Comparison of ENCODE assay signal across 28 mouse cellular contexts in genomic region chr11:117977694-117978360, GRCm38 (mm10). TPM values are rescaled to one million over a fixed set of nuclear protein-coding genes. Genes with fewer than 3 reads are reported as not detected.
A peak's percentile ranks its signal among the peaks of the same experiment; 100 is the strongest.
DNase-seq lines count a peak whose midpoint lies in the region; ATAC-seq and TF ChIP-seq lines count a peak whose summit lies in the region.
"Had no signal": no experiment of that assay in that cellular context is flagged by ENCODE, and none has a peak within 500 bp of the region (broad histone marks: within the 10 kb centered on the region; RNA-seq: fewer than 3 reads in every experiment).

No protein-coding gene starts in this region.

- no peaks in the 10 kb centered on the region for H3K79me2 ChIP-seq in MEL (ENCODE audit: control insufficient read depth, insufficient read depth, low read length, poor library complexity)

- TF ChIP-seq POLR2A in MEL (IDR thresholded peaks at IDR 0.05; ENCODE audit: control insufficient read depth in 1 of 2, insufficient read depth in 1 of 2, low read depth in 1 of 2, low read length in 2 of 2, poor library complexity in 1 of 2): no peak

- no peak for ATAC-seq in megakaryocyte, adult 5-6 weeks (ENCODE audit: poor library complexity, severe bottlenecking)
- ATAC-seq in granulocyte monocyte progenitor cell, adult 5-6 weeks (replicated peaks; ENCODE audit: poor library complexity, severe bottlenecking): no peak
- ATAC-seq: CD4-positive, CD25-positive, alpha-beta regulatory T cell, adult 4 months; forebrain, embryonic 16.5 days; intestine, embryonic 15.5 days; liver, embryonic 12.5 days; midbrain, embryonic 16.5 days had no signal

- peaks cover 92% of the 10 kb centered on the region for H3K4me1 ChIP-seq in megakaryocyte, embryonic 14.5 days
- H3K4me1 ChIP-seq in MEL (ENCODE audit: control insufficient read depth in 1 of 2, insufficient read depth in 2 of 2, low read length in 2 of 2): no peaks in the 10 kb centered on the region

- no peak overlapping the region for H3K9ac ChIP-seq in MEL (ENCODE audit: control insufficient read depth, low read depth, low read length, poor library complexity, severe bottlenecking)
- H3K9ac ChIP-seq: embryonic facial prominence, embryonic 15.5 days; heart, embryonic 13.5 days; hindbrain, embryonic 14.5 days; intestine, embryonic 15.5 days; limb, embryonic 13.5 days; liver, embryonic 12.5 days had no signal

- no peaks in the 10 kb centered on the region for H3K9me3 ChIP-seq in megakaryocyte, embryonic 14.5 days
- H3K9me3 ChIP-seq in MEL (replicated peaks; ENCODE audit: insufficient read depth, low read length): no peaks in the 10 kb centered on the region
- H3K9me3 ChIP-seq: embryonic facial prominence, embryonic 15.5 days; heart, embryonic 13.5 days; intestine, embryonic 15.5 days; limb, embryonic 13.5 days; liver, embryonic 12.5 days had no signal

- DNase-seq in embryo, embryonic 10.5 days (ENCODE audit: low spot score): peak; percentile 39
- no peak for DNase-seq in embryo, embryonic 9.5 days (ENCODE audit: extremely low spot score)
- no peak for DNase-seq in MEL (ENCODE audit: low read depth, low spot score)
- DNase-seq in retina, postnatal 1 day: peak; percentile 65
- DNase-seq: adrenal gland, postnatal 10 days; cerebellum, adult 9-10 months; gastrocnemius, postnatal 10 days; heart, adult 18-20 months; heart, postnatal 14 days; kidney, adult 9 months; kidney, postnatal 25 days; layer of hippocampus, postnatal 36 days; lung, adult 18-20 months; lung, postnatal 10 days; right cerebral cortex, postnatal 4 days; thymus, postnatal 14 days had no signal

- no peaks in the 10 kb centered on the region for H3K27me3 ChIP-seq in megakaryocyte, embryonic 14.5 days (replicated peaks)
- H3K27me3 ChIP-seq in MEL (ENCODE audit: control insufficient read depth in 1 of 2, insufficient read depth in 2 of 2, low read length in 2 of 2): peaks cover 58 to 74% of the 10 kb centered on the region in 2 experiments
- H3K27me3 ChIP-seq: embryonic facial prominence, embryonic 15.5 days; heart, embryonic 13.5 days; intestine, embryonic 15.5 days had no signal

- TF ChIP-seq RAD21 in MEL (IDR thresholded peaks at IDR 0.05; ENCODE audit: low read depth, low read length): no peak

- no peak for TF ChIP-seq CTCF in MEL (IDR thresholded peaks at IDR 0.05 in 2 of 3, conservative IDR thresholded peaks at IDR 0.05 in 1 of 3; ENCODE audit: control insufficient read depth in 1 of 3, insufficient read depth in 1 of 3, low read depth in 2 of 3, low read length in 3 of 3, poor library complexity in 1 of 3, severe bottlenecking in 1 of 3)

- peak overlapping the region; percentile 1 for H3K4me3 ChIP-seq in megakaryocyte, embryonic 14.5 days (replicated peaks)
- H3K4me3 ChIP-seq in MEL (ENCODE audit: control insufficient read depth in 1 of 2, insufficient read depth in 1 of 2, low read depth in 2 of 2, low read length in 2 of 2): no peak overlapping the region
- H3K4me3 ChIP-seq: embryonic facial prominence, embryonic 15.5 days; heart, embryonic 13.5 days; intestine, embryonic 15.5 days; limb, embryonic 13.5 days; liver, embryonic 12.5 days had no signal

- TF ChIP-seq EP300 in MEL (IDR thresholded peaks at IDR 0.05; ENCODE audit: low read depth in 1 of 2, low read length in 2 of 2): no peak

- H3K36me3 ChIP-seq in megakaryocyte, embryonic 14.5 days (replicated peaks; ENCODE audit: low read length): no peaks in the 10 kb centered on the region
- no peaks in the 10 kb centered on the region for H3K36me3 ChIP-seq in MEL (ENCODE audit: control insufficient read depth in 1 of 2, insufficient read depth in 2 of 2, low read length in 2 of 2)
- H3K36me3 ChIP-seq: embryonic facial prominence, embryonic 15.5 days; heart, embryonic 13.5 days; intestine, embryonic 15.5 days; limb, embryonic 13.5 days; liver, embryonic 12.5 days had no signal

- H3K27ac ChIP-seq in MEL (ENCODE audit: control insufficient read depth, low read depth, low read length): no peak overlapping the region
- H3K27ac ChIP-seq: embryonic facial prominence, embryonic 15.5 days; heart, embryonic 13.5 days; hindbrain, embryonic 14.5 days; intestine, embryonic 15.5 days; limb, embryonic 13.5 days; liver, embryonic 12.5 days had no signal

TF ChIP-seq in MEL, 35 proteins besides CTCF, POLR2A, EP300 and RAD21:
- no peak for TF ChIP-seq JUND (IDR thresholded peaks at IDR 0.05; ENCODE audit: low read depth, low read length)
- TF ChIP-seq GABPA (IDR thresholded peaks at IDR 0.05; ENCODE audit: low read depth, low read length): no peak
- no peak for TF ChIP-seq POLR2AphosphoS2 (IDR thresholded peaks at IDR 0.05; ENCODE audit: low read length)
- TF ChIP-seq ZNF384 (IDR thresholded peaks at IDR 0.05; ENCODE audit: low read depth, low read length): 0 out of 2 replicates have a peak, but pooled peaks have one; percentile 31
- TF ChIP-seq MYB (IDR thresholded peaks at IDR 0.05; ENCODE audit: low read depth, low read length): no peak

RNA-seq across cellular contexts. Expression of gene Socs3, which starts 8.0 kb away (rescaled TPM):
- 54.8 and 75.2 TPM in 2 replicates for polyA plus RNA-seq in megakaryocyte, embryonic 14.5 days (2012; ENCODE audit: insufficient read depth, low replicate concordance)
- 2.0 and 3.1 TPM in 2 replicates for total RNA-seq in megakaryocyte, adult 5-6 weeks (2015)
- total RNA-seq in megakaryocyte, adult 5-6 weeks (2017): 3.2 and 5.1 TPM in 2 replicates
- 0.95 and 0.96 TPM in 2 replicates for total RNA-seq in MEL (2012; rRNA removed)
- 1 to 10 TPM in 1 of 2 experiments, not detected in 1; 1.9 TPM for polyA plus RNA-seq in MEL (2012; ENCODE audit: insufficient read depth in 1 of 2, insufficient read length in 2 of 2, low read depth in 1 of 2, low replicate concordance in 2 of 2, missing spikeins in 1 of 2)
- total RNA-seq in granulocyte monocyte progenitor cell, adult 5-6 weeks (2014; fragmentation: Nextera tagmentation): 0.41 TPM in 1 of 2 replicates, not detected in the other
- 2.0 and 2.2 TPM in 2 replicates for total RNA-seq in granulocyte monocyte progenitor cell, adult 5-6 weeks (2017)

RNA-seq across cellular contexts. Expression of gene Pgs1, which starts 8.3 kb away (rescaled TPM):
- polyA plus RNA-seq in megakaryocyte, embryonic 14.5 days (2012; ENCODE audit: insufficient read depth, low replicate concordance): 16.0 and 43.0 TPM in 2 replicates
- total RNA-seq in megakaryocyte, adult 5-6 weeks (2015): 18.7 and 22.4 TPM in 2 replicates
- total RNA-seq in megakaryocyte, adult 5-6 weeks (2017): 26.7 and 27.2 TPM in 2 replicates
- 55.7 and 61.6 TPM in 2 replicates for total RNA-seq in MEL (2012; rRNA removed)
- 10 to 100 TPM in 1 of 2 experiments, not detected in 1; 48.6 TPM for polyA plus RNA-seq in MEL (2012; ENCODE audit: insufficient read depth in 1 of 2, insufficient read length in 2 of 2, low read depth in 1 of 2, low replicate concordance in 2 of 2, missing spikeins in 1 of 2)
- total RNA-seq in granulocyte monocyte progenitor cell, adult 5-6 weeks (2014; fragmentation: Nextera tagmentation): 43.1 and 44.5 TPM in 2 replicates
- total RNA-seq in granulocyte monocyte progenitor cell, adult 5-6 weeks (2017): 18.8 and 23.3 TPM in 2 replicates

Comparison
In these comparisons a context has a peak if more than half of its experiments do, and no peak if none do; other contexts are left out.
1. DNase-seq: peak in embryo, embryonic 10.5 days (single experiment) and retina, postnatal 1 day (single experiment); none in embryo, embryonic 9.5 days (single experiment) and MEL (single experiment).